Mouse (Mus musculus): Measurements from ENCODE around the gene Arf6. TPM values are rescaled to one million over a fixed set of nuclear protein-coding genes. Genes with fewer than 3 reads are reported as not detected.
A peak's percentile ranks its signal among the peaks of the same experiment; 100 is the strongest.
"Not testable (repeated sequence)": the region's sequence is repeated elsewhere in the genome, so short reads cannot be mapped to it uniquely, and the experiment has no call there.

The Arf6 gene
- polyA plus RNA-seq, 2 experiments: 35.7 to 45.8 TPM

DNA sequence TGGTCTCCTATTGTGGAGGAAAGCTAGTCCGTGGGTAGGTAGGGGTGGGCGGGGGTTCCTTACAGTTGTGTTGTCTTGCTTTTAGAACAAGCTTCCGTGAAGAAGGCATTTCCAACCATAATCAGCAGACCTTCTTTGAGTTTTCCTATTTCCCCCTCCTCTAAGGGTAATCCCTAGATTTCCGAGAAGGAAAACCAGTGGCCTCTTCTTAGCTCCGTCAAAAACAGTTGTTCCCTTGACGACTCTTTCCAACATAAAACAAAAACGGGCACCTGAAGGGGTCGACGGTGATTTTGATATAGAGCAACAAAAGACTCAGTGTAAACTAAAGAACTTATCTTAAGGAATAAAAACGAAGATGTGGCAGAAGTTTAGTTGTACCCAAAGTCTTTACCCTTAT lies 10.0 kb upstream of the Arf6 start:
- no peaks in the 10 kb centered on the region for H3K27me3 ChIP-seq (ENCODE audit: control insufficient read depth, insufficient read depth, low read length)
- no peak for DNase-seq (ENCODE audit: low read depth in 3 of 3, low spot score in 3 of 3)
- peak overlapping the region; percentile 98 for H3K4me2 ChIP-seq (ENCODE audit: low read depth)
- TF ChIP-seq CTCF (IDR thresholded peaks at IDR 0.05; ENCODE audit: low read depth) (no peak), EP300 (IDR thresholded peaks at IDR 0.05; ENCODE audit: low read depth) (no peak)
- peak overlapping the region; percentile 88 for H3K9ac ChIP-seq (replicated peaks)
- no peak for ATAC-seq (ENCODE audit: insufficient read depth)
- WGBS (ENCODE audit: insufficient replicate concordance): 3% methylated on average over 10 of the region's 10 CpGs
- H3K4me1 ChIP-seq (replicated peaks; ENCODE audit: control insufficient read depth in 2 of 2, insufficient read depth in 2 of 2, low read length in 1 of 2): peaks cover 22 to 28% of the 10 kb centered on the region in 2 experiments
- H3K36me3 ChIP-seq (replicated peaks; ENCODE audit: control insufficient read depth, insufficient read depth, low read depth): no peaks in the 10 kb centered on the region
- H3K27ac ChIP-seq: peak overlapping the region; percentile 97
- H3K4me3 ChIP-seq (ENCODE audit: insufficient read depth in 1 of 2, low read depth in 2 of 2, low read length in 2 of 2): peak overlapping the region; percentile 71 to 88
- H3K9me3 ChIP-seq (ENCODE audit: control insufficient read depth, low read length): no peaks in the 10 kb centered on the region

- Histone ChIP-seq H3K36me3 (replicated peaks; ENCODE audit: control insufficient read depth, insufficient read depth, low read depth) (no peaks in the 10 kb centered on the region), H3K9ac (replicated peaks) (peak overlapping the region; percentile 88), H3K9me3 (ENCODE audit: control insufficient read depth, low read length) (no peaks in the 10 kb centered on the region), H3K4me1 (replicated peaks; ENCODE audit: control insufficient read depth in 2 of 2, insufficient read depth in 2 of 2, low read length in 1 of 2) (peaks cover 22 to 28% of the 10 kb centered on the region in 2 experiments), H3K27ac (peak overlapping the region; percentile 97), H3K4me2 (ENCODE audit: low read depth) (peak overlapping the region; percentile 98), H3K27me3 (ENCODE audit: control insufficient read depth, insufficient read depth, low read length) (no peaks in the 10 kb centered on the region), H3K4me3 (ENCODE audit: insufficient read depth in 1 of 2, low read depth in 2 of 2, low read length in 2 of 2) (peak overlapping the region; percentile 7 to 71)
- ATAC-seq (ENCODE audit: insufficient read depth) (no peak), DNase-seq (ENCODE audit: low read depth in 3 of 3, low spot score in 3 of 3) (no peak)
- TF ChIP-seq EP300 (IDR thresholded peaks at IDR 0.05; ENCODE audit: low read depth) (no peak), CTCF (IDR thresholded peaks at IDR 0.05; ENCODE audit: low read depth) (no peak)
- 26% methylated on average over 4 of the region's 4 CpGs for WGBS (ENCODE audit: insufficient replicate concordance)
Measured at GRCm38 (mm10) chr12:69362388-69362787, 9.6 kb upstream of the Arf6 start.

DNA sequence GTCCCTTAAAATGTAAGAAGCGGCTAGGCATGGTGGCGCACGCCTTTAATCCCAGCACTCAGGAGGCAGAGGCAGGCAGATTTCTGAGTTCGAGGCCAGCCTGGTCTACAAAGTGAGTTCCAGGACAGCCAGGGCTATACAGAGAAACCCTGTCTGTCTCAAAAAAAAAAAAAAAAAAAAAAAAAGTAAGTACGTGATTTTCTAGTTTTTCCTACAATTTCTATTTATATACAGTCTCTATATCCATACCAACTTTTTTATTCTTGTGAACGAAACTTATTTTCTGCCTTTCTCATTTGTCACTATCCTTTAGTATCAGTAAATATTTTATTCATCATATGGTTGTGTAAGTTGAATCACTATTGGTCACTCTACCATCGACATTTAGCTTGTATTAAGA lies 8.8 kb upstream of the Arf6 start:
- 83% methylated on average over 7 of the region's 7 CpGs for WGBS (ENCODE audit: insufficient replicate concordance)
- not testable (repeated sequence) for H3K9me3 ChIP-seq (ENCODE audit: control insufficient read depth, low read length); H3K27ac ChIP-seq

DNA sequence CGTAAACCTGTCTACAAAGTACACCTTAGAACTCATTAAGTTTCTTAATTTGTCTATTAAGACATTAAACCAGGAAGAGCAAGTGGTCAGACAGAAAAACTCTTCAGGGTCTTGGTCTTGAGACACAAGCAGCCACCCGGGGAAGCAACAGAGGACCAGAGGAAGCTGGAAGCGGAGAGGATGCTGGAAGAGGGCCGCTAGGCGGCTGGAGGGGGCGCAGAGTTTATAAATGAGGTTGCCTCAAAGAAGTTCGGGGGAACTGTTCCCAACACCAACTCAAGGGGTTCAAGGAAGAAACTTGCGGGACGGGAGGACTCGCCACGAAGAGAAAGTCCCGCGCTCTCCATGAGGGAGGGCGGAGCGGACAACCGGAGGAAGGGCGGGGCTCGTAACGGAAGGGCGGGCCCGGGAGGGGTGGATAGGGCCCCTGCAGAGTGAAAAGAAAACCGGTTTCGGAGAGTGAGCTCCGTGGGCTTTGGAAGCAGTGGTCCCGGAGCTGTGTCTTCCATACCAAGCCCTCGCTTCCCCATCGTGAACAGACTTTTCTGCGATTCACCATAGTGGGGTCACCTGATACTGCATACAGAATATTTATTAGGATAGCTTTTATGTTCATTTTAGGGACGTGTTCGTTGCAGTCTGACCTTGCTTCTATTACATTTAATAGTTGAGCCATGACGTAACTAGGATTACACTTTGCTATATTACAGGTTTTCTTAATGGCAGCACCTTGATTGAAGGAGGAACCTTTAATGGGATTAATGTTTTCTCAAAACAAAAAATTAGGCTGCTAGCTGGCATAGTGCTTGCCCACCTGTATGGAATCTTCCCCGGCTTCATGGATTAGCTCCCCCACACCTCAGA lies 7.8 kb upstream of the Arf6 start:
- H3K27me3 ChIP-seq (ENCODE audit: control insufficient read depth, insufficient read depth, low read length): no peaks in the 10 kb centered on the region
- TF ChIP-seq CTCF (IDR thresholded peaks at IDR 0.05; ENCODE audit: low read depth): peak; percentile 7; the same call in 1 of the 2 replicates
- TF ChIP-seq EP300 (IDR thresholded peaks at IDR 0.05; ENCODE audit: low read depth): peak; percentile 44; the same call in 1 of the 2 replicates
- peak overlapping the region; percentile 84 for H3K9ac ChIP-seq (replicated peaks)
- no peaks in the 10 kb centered on the region for H3K9me3 ChIP-seq (ENCODE audit: control insufficient read depth, low read length)
- H3K4me1 ChIP-seq (replicated peaks; ENCODE audit: control insufficient read depth in 2 of 2, insufficient read depth in 2 of 2, low read length in 1 of 2): peaks cover 22 to 28% of the 10 kb centered on the region in 2 experiments
- peak overlapping the region; percentile 91 for H3K4me2 ChIP-seq (ENCODE audit: low read depth)
- H3K36me3 ChIP-seq (replicated peaks; ENCODE audit: control insufficient read depth, insufficient read depth, low read depth): no peaks in the 10 kb centered on the region
- WGBS (ENCODE audit: insufficient replicate concordance): 4% methylated on average over 32 of the region's 32 CpGs
- peak overlapping the region; percentile 91 for H3K27ac ChIP-seq
- H3K4me3 ChIP-seq (ENCODE audit: insufficient read depth in 1 of 2, low read depth in 2 of 2, low read length in 2 of 2): peak overlapping the region; percentile 71 to 91
- ATAC-seq (ENCODE audit: insufficient read depth): peak; percentile 46
- DNase-seq (ENCODE audit: low read depth in 3 of 3, low spot score in 3 of 3): peak; percentile 73 to 83 (median 76)

More for the DNA sequence above, 8.8 kb upstream of the Arf6 start:
- H3K4me1 ChIP-seq (replicated peaks; ENCODE audit: control insufficient read depth in 2 of 2, insufficient read depth in 2 of 2, low read length in 1 of 2): peaks cover 22 to 28% of the 10 kb centered on the region in 2 experiments
- not testable (repeated sequence) for H3K4me2 ChIP-seq (ENCODE audit: low read depth); H3K27me3 ChIP-seq (ENCODE audit: control insufficient read depth, insufficient read depth, low read length); H3K9ac ChIP-seq (replicated peaks); H3K36me3 ChIP-seq (replicated peaks; ENCODE audit: control insufficient read depth, insufficient read depth, low read depth); H3K4me3 ChIP-seq (ENCODE audit: insufficient read depth in 1 of 2, low read depth in 2 of 2, low read length in 2 of 2); ATAC-seq (ENCODE audit: insufficient read depth); DNase-seq (ENCODE audit: low read depth in 3 of 3, low spot score in 3 of 3)

DNA sequence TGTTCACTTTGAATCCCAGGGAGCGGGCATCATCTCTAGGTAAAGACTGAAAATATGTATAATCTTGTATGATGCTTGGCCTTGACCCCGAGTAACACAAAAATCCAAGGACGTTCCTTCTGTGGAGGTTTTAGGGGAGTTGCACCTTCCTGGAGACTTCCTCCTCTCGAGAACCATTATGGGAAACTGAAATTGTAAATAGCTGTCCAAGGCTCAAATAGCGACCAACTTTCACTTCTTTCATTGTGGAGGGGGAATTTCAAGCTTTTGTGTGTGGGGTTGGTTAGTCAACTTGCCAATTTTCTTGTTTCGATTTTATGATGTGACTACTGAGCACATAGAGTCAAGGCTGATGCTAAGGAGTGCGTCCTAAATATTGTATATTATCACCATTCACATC lies 6.2 kb upstream of the Arf6 start:
- TF ChIP-seq CTCF (IDR thresholded peaks at IDR 0.05; ENCODE audit: low read depth): no peak
- no peak for TF ChIP-seq EP300 (IDR thresholded peaks at IDR 0.05; ENCODE audit: low read depth)
- Histone ChIP-seq H3K27me3 (ENCODE audit: control insufficient read depth, insufficient read depth, low read length) (no peaks in the 10 kb centered on the region), H3K9ac (replicated peaks) (no peak overlapping the region; the same call in 1 of the 2 replicates), H3K4me1 (replicated peaks; ENCODE audit: control insufficient read depth in 2 of 2, insufficient read depth in 2 of 2, low read length in 1 of 2) (peaks cover 26 to 31% of the 10 kb centered on the region in 2 experiments), H3K9me3 (ENCODE audit: control insufficient read depth, low read length) (no peaks in the 10 kb centered on the region), H3K4me3 (ENCODE audit: insufficient read depth in 1 of 2, low read depth in 2 of 2, low read length in 2 of 2) (no peak overlapping the region), H3K27ac (no peak overlapping the region), H3K36me3 (replicated peaks; ENCODE audit: control insufficient read depth, insufficient read depth, low read depth) (no peaks in the 10 kb centered on the region), H3K4me2 (ENCODE audit: low read depth) (no peak overlapping the region)
- ATAC-seq (ENCODE audit: insufficient read depth) (no peak), DNase-seq (ENCODE audit: low read depth in 3 of 3, low spot score in 3 of 3) (no peak)
- WGBS (ENCODE audit: insufficient replicate concordance): 64% methylated on average over 7 of the region's 7 CpGs

All from liver, embryonic 14.5 days (tissue).